Mouse (Mus musculus) liver, embryonic 14.5 days (tissue): ENCODE measurements around the gene Pigk. TPM values are rescaled to one million over a fixed set of nuclear protein-coding genes. Genes with fewer than 3 reads are reported as not detected.

ENCODE experiments used
- ATAC-seq: fragments of 200-750 bp; cut with Nextera tagmentation; 2 replicates; pipeline ENCODE4 v1.8.0; 2017; ENCODE audit warnings: moderate number of reproducible peaks, mild to moderate bottlenecking, moderate library complexity; ENCODE audit not compliant: insufficient read depth
- DNase-seq, 3 experiments: peaks; one replicate each; pipeline ENCODE4 v3.0.0-alpha.2; 2012 to 2013; ENCODE audit warnings: low read depth in 3 of 3, low spot score in 3 of 3
- H3K27ac ChIP-seq: fragments of 300-500 bp; sonication (generic); 2 replicates; pipeline ENCODE4 v1.5.1; 2014; ENCODE audit warnings: moderate library complexity, mild to moderate bottlenecking, control low read depth, inconsistent platforms
- H3K27me3 ChIP-seq: fragments of 300-500 bp; sonication (generic); 2 replicates; pipeline ENCODE4 v1.6.1; 2014; ENCODE audit warnings: mild to moderate bottlenecking, low read length, moderate library complexity; ENCODE audit not compliant: control insufficient read depth, insufficient read depth
- H3K36me3 ChIP-seq: fragments of 300-500 bp; sonication (generic); replicated peaks from 2 replicates; pipeline ENCODE4 v1.6.1; 2014; ENCODE audit warnings: low read depth; ENCODE audit not compliant: control insufficient read depth, insufficient read depth
- H3K4me1 ChIP-seq, 2 experiments: fragments of 200-500 bp in 1 of 2; fragments of 300-500 bp in 1 of 2; sonication (generic) in 1 of 2; replicated peaks; 2 replicates each; pipeline ENCODE4 v1.6.1; 2012 to 2014; ENCODE audit warnings: antibody characterized with exemption in 1 of 2, inconsistent platforms in 1 of 2, low read length in 1 of 2; ENCODE audit not compliant: control insufficient read depth in 2 of 2, insufficient read depth in 2 of 2
- H3K4me2 ChIP-seq: fragments of 300-500 bp; sonication (generic); 2 replicates; pipeline ENCODE4 v1.6.1; 2014; ENCODE audit warnings: low read depth, mild to moderate bottlenecking, control low read depth, moderate library complexity
- H3K4me3 ChIP-seq, 2 experiments: fragments of 200-500 bp in 1 of 2; fragments of 300-500 bp in 1 of 2; sonication (generic) in 1 of 2; 2 replicates each; pipeline ENCODE4 v1.5.1; 2012 to 2014; ENCODE audit warnings: low read depth in 2 of 2, low read length in 2 of 2, mild to moderate bottlenecking in 2 of 2, control low read depth in 1 of 2, inconsistent platforms in 1 of 2, moderate library complexity in 1 of 2; ENCODE audit not compliant: insufficient read depth in 1 of 2
- H3K9ac ChIP-seq: fragments of 300-500 bp; sonication (generic); replicated peaks from 2 replicates; pipeline ENCODE4 v1.6.1; 2014; ENCODE audit warnings: mild to moderate bottlenecking, control low read depth, moderate library complexity
- H3K9me3 ChIP-seq: fragments of 300-500 bp; sonication (generic); 2 replicates; pipeline ENCODE4 v1.6.1; 2016; ENCODE audit warnings: low read length, mixed read lengths; ENCODE audit not compliant: control insufficient read depth
- CTCF ChIP-seq: IDR thresholded peaks from 2 replicates; pipeline ENCODE4 v1.5.1; 2016; ENCODE audit warnings: antibody characterized with exemption, low read depth, control low read depth
- EP300 ChIP-seq: IDR thresholded peaks from 2 replicates; pipeline ENCODE4 v1.6.1; 2016; ENCODE audit warnings: antibody characterized with exemption, low read depth
- whole genome bisulfite sequencing: fragments of 180-500 bp; shearing (Covaris S2); extraction: QIAGEN DNeasy Blood & Tissue Kit; methylation state at CpG from one replicate; pipeline ENCODE4 v1.1.7; 2014; ENCODE audit not compliant: insufficient replicate concordance; 5-methylcytosine and 5-hydroxymethylcytosine counted together
- polyA plus RNA-seq, 2 experiments: library from polyadenylated mRNA; depleted of rRNA in 1 of 2; stranded (reverse) in 1 of 2; unstranded in 1 of 2; fragments of >200 nt; fragmentation: Nextera tagmentation in 1 of 2; extraction: Ambion mirVana in 1 of 2; gene quantifications; 2 replicates each; pipeline versions ENCODE4 v1.2.1 to v1.2.3; 2012 to 2014

Gene Pigk
- polyA plus RNA-seq, 2 experiments: 7.9 to 23.3 TPM

DNA sequence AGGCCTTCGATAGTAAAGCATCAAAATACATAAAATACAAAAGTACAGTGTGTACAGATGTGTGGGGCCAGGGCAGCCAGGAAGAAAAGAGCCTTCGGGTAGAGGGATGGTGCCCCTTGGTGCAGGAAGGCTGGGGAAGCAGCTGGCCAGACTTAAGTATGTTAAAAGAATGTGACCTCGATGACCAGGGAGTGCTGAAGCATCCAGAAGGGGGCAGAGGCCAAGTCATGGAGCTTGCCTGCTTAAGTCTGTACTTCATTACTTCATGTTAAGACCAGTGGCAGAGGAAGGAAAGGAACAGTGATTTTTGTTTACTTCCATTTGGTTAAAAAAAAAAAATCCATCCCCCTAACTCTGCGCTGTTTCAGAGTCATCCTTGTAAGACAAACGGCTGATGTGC, 284.2 kb downstream of the Pigk start:
- Histone ChIP-seq H3K4me1 (no peaks in the 10 kb centered on the region), H3K9me3 (no peaks in the 10 kb centered on the region), H3K9ac (no peak overlapping the region), H3K4me3 (no peak overlapping the region), H3K27ac (no peak overlapping the region), H3K4me2 (no peak overlapping the region), H3K36me3 (no peaks in the 10 kb centered on the region), H3K27me3 (no peaks in the 10 kb centered on the region)
- DNase-seq (no peak), ATAC-seq (no peak)
- 52% methylated on average over 5 of the region's 5 CpGs for WGBS
- no peak for TF ChIP-seq CTCF
- no peak for TF ChIP-seq EP300

- no peak for DNase-seq
- no peaks in the 10 kb centered on the region for H3K9me3 ChIP-seq
- H3K27me3 ChIP-seq: no peaks in the 10 kb centered on the region
- TF ChIP-seq CTCF (no peak), EP300 (no peak)
- 65% methylated on average over 5 of the region's 5 CpGs for WGBS
- H3K36me3 ChIP-seq: no peaks in the 10 kb centered on the region
- no peak overlapping the region for H3K9ac ChIP-seq
- H3K4me3 ChIP-seq: no peak overlapping the region
- ATAC-seq: no peak
- no peaks in the 10 kb centered on the region for H3K4me1 ChIP-seq
- H3K27ac ChIP-seq: no peak overlapping the region
- H3K4me2 ChIP-seq: no peak overlapping the region
Observed at GRCm38 (mm10) chr3:152998901-152999300, 285.0 kb downstream of the Pigk start.

DNA sequence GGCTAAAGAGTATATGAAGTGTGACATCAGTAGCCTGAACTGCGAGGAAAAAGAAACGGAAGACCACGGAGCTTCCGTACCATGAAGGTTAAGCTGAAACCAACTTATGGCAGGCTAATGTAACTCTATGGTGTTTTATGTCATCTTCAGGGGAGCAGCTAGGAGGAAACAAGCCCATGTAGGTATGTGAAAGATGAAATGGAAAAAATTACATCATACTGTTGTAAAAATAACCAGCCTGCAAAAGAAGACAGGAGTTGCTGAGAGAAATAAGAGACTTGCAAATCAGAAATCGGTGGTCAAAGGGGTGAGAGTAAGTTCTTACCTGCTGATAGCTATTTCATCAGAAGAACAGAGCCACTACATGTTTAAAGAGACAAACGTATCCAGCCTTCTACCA, 293.0 kb downstream of the Pigk start:
- Histone ChIP-seq H3K4me1 (no peaks in the 10 kb centered on the region), H3K9ac (no peak overlapping the region), H3K4me2 (no peak overlapping the region), H3K4me3 (no peak overlapping the region), H3K36me3 (no peaks in the 10 kb centered on the region), H3K27me3 (no peaks in the 10 kb centered on the region), H3K27ac (no peak overlapping the region), H3K9me3 (no peaks in the 10 kb centered on the region)
- DNase-seq: no peak
- ATAC-seq: no peak
- 66% methylated on average over 6 of the region's 6 CpGs for WGBS
- TF ChIP-seq CTCF: no peak
- TF ChIP-seq EP300: no peak

GRCm38 (mm10) chr3:153016355-153016754, 302.5 kb downstream of the Pigk start:
- Histone ChIP-seq H3K4me1 (no peaks in the 10 kb centered on the region), H3K36me3 (no peaks in the 10 kb centered on the region), H3K4me3 (no peak overlapping the region), H3K27ac (no peak overlapping the region), H3K4me2 (no peak overlapping the region), H3K27me3 (no peaks in the 10 kb centered on the region), H3K9me3 (no peaks in the 10 kb centered on the region), H3K9ac (no peak overlapping the region)
- DNase-seq (no peak), ATAC-seq (no peak)
- TF ChIP-seq EP300 (no peak), CTCF (no peak)
- 42% methylated on average over 8 of the region's 8 CpGs for WGBS

DNA sequence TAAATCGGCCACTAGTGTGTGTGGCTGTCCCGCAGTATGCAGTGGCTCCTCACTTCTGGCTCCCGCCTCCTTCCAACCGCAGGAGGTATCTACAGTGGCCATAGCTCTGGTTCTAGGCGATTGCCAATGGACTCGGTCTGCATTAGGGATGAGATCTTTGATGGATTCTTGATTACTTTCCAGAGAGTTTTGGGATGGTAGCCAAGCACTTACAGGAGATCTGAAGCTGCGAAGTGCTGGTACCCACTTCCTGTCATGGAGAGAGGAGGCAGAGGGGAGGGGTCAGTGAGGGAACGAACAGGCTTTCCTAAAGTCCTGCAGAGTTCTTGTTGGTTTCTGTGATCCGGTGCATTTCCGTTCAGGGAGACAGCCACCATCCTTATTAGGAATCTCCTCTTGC, 304.2 kb downstream of the Pigk start:
- Histone ChIP-seq H3K4me1 (no peaks in the 10 kb centered on the region), H3K27me3 (no peaks in the 10 kb centered on the region), H3K27ac (no peak overlapping the region), H3K9ac (no peak overlapping the region), H3K4me3 (no peak overlapping the region), H3K4me2 (no peak overlapping the region), H3K9me3 (no peaks in the 10 kb centered on the region), H3K36me3 (no peaks in the 10 kb centered on the region)
- no peak for TF ChIP-seq CTCF
- TF ChIP-seq EP300: no peak
- ATAC-seq: no peak
- DNase-seq: no peak
- WGBS: 53% methylated on average over 10 of the region's 10 CpGs
